Mouse (Mus musculus): Measurements from ENCODE around the gene Rnf208. TPM values are rescaled to one million over a fixed set of nuclear protein-coding genes. Genes with fewer than 3 reads are reported as not detected.

Rnf208 gene
- total and polyA plus RNA-seq, 2 experiments from 2014 or later: 77.6 to 205 TPM

DNA sequence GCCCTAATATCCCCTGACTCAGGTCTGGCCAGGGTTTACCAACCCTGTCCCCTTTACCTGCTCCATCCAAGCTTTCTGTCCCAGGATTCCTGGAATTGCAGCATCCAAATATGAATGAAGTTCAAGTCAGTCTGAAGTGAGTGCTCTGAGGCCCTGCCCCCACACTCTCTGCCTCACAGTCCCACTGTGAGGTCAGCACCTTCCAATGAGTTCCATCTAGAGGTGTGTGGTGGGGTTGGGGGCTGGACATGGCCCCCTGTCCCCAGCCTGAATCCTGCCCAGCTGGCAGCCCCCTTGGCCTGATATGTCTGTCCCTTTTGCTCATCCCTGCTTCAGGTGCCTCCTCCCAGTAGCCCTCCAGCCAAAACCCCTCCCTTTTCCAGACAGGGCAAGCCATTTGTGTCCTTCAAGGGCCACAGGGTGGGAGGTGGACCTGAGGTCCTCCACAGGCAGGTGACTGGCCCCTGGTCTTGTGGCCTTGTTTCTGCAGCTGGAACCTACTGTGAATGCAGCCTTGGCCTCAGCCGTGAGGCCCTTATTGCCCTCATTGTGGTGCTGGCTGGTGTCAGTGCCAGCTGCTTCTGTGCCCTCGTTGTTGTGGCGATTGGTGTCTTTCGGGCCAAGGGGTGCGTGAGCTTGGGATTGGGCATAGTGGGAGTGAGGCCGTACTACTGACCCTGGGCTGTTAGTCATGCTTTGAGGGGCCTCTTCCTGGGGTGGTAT is 46.0 kb downstream of the Rnf208 start, which contains the start of gene Tmem210:
Tmem210 (plus strand) TSS at position 219 of the 723 bp plus-strand sequence.
- peaks cover 8% of the 10 kb centered on the region; the same call in 1 of the 2 replicates for H3K4me1 ChIP-seq (ENCODE audit: insufficient read depth)
- no peaks in the 10 kb centered on the region for H3K9me3 ChIP-seq (ENCODE audit: low read length)
- H3K9ac ChIP-seq: no peak within 1 kb of the TSS
- ATAC-seq (no peak), DNase-seq (no peak)
- H3K36me3 ChIP-seq (ENCODE audit: insufficient read depth): peaks cover 28% of the 10 kb centered on the region
- no peak within 1 kb of the TSS for H3K27ac ChIP-seq (ENCODE audit: low read depth, low read length)
- no peak within 1 kb of the TSS for H3K4me3 ChIP-seq (ENCODE audit: low read depth, low read length)
- no peak for TF ChIP-seq CTCF (IDR thresholded peaks at IDR 0.05; ENCODE audit: low read depth)
- H3K4me2 ChIP-seq (ENCODE audit: low read depth): no peak within 1 kb of the TSS
- WGBS: 81% methylated on average over 6 of the region's 6 CpGs
- peaks cover 33% of the 10 kb centered on the region for H3K27me3 ChIP-seq (ENCODE audit: insufficient read depth, low read length)

DNA sequence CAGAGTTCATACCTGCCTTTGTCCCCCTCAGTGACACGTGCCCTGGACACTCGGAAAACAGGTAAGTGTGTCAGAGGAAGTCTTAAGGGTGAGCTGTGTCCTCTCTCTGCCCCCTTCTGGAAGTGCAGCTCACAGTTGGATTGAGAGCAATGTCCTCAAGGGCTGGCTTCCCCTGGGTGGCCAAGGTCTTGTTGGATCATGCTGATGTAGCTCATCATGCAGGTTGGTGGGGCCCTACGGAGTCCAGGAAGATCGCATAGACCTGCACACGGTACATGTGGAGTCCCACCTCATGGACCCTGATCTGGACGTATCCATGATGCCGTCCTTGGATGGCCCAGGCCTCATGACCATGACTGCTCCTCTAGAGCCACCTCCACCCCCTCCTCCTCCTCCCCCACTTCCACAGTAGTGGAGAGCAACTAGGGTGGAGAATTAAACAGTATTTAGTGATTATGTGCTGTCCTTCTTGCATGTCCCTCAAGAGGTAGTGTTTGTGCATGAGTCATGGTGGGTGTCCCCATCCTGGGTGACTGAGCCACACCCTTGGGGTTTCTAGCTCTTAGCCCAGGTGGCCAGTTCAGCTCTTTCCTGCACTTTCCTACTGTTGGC is 46.8 kb downstream of the Rnf208 start:
- Histone ChIP-seq H3K36me3 (ENCODE audit: insufficient read depth) (peaks cover 25% of the 10 kb centered on the region), H3K27me3 (ENCODE audit: insufficient read depth, low read length) (peaks cover 37% of the 10 kb centered on the region)
- TF ChIP-seq CTCF (IDR thresholded peaks at IDR 0.05; ENCODE audit: low read depth): 0 out of 2 replicates have a peak, but pooled peaks have one; percentile 4

DNA sequence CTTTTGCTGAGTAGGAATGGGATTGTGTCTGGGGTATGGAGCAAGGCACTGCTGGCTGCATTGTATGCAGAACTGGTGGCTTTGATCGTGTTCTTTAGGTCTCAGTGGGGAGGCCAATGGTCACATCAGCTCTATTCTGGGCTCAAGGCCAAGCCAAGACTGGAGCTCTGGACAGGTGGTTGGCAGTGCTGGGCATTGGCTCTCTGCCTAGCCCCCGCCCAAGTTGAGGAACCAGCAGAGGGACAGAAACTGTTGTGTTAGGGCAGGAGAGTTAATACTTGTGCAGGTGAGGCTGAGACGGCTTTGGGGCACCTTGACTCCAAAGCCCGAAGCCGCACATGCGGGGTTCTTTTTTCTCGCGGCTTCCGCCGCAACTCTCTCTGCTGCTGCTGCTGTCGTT is 47.6 kb downstream of the Rnf208 start, which contains the start of gene Lrrc26:
Lrrc26 (plus strand) TSS at position 265 of the 400 bp plus-strand sequence.
- Histone ChIP-seq H3K9me3 (ENCODE audit: low read length) (no peaks in the 10 kb centered on the region), H3K27ac (ENCODE audit: low read depth, low read length) (no peak within 1 kb of the TSS), H3K4me2 (ENCODE audit: low read depth) (peak within 1 kb of the TSS; percentile 60), H3K9ac (peak within 1 kb of the TSS; percentile 48), H3K4me1 (ENCODE audit: insufficient read depth) (peaks cover 8% of the 10 kb centered on the region; the same call in 1 of the 2 replicates), H3K4me3 (ENCODE audit: low read depth, low read length) (peak within 1 kb of the TSS; percentile 28), H3K27me3 (ENCODE audit: insufficient read depth, low read length) (peaks cover 39% of the 10 kb centered on the region), H3K36me3 (ENCODE audit: insufficient read depth) (peaks cover 23% of the 10 kb centered on the region)
- no peak for TF ChIP-seq CTCF (IDR thresholded peaks at IDR 0.05; ENCODE audit: low read depth)
- DNase-seq (no peak), ATAC-seq (no peak)
- WGBS: 7% methylated on average over 11 of the region's 11 CpGs

More for the DNA sequence above, 46.8 kb downstream of the Rnf208 start:
- peaks cover 8% of the 10 kb centered on the region; the same call in 1 of the 2 replicates for H3K4me1 ChIP-seq (ENCODE audit: insufficient read depth)
- WGBS: 86% methylated on average over 7 of the region's 7 CpGs
- H3K9me3 ChIP-seq (ENCODE audit: low read length): no peaks in the 10 kb centered on the region
- no peak overlapping the region for H3K4me2 ChIP-seq (ENCODE audit: low read depth)
- DNase-seq (no peak), ATAC-seq (no peak)
- no peak overlapping the region for H3K4me3 ChIP-seq (ENCODE audit: low read depth, low read length)
- no peak overlapping the region for H3K9ac ChIP-seq
- no peak overlapping the region for H3K27ac ChIP-seq (ENCODE audit: low read depth, low read length)

DNA sequence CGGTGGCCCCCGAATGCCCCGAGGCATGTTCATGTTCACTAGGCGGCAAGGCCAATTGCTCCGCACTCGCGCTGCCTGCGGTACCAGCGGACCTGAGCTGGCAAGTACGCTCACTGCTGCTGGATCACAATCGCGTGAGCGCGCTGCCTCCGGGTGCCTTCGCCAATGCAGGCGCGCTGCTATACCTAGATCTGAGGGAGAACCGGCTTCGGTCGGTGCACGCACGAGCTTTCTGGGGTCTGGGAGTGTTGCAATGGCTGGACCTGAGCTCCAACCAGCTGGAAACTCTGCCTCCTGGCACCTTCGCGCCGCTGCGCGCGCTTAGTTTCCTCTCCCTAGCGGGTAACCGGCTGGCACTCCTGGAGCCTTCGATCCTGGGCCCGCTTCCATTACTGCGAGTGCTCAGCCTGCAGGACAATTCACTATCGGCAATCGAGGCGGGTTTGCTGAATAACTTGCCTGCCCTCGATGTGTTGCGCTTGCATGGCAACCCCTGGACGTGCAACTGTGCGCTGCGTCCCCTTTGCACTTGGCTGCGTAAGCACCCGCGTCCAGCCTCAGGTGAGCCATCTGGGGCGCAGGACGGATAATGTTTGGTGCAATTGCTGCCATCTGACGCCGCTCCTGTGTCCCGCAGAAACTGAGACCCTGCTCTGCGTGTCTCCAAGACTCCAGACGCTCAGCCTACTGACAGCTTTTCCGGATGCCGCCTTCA is 48.2 kb downstream of the Rnf208 start:
- H3K36me3 ChIP-seq (ENCODE audit: insufficient read depth): peaks cover 22% of the 10 kb centered on the region
- no peak for TF ChIP-seq CTCF (IDR thresholded peaks at IDR 0.05; ENCODE audit: low read depth)
- no peak overlapping the region for H3K27ac ChIP-seq (ENCODE audit: low read depth, low read length)
- H3K9ac ChIP-seq: peak overlapping the region; percentile 48
- ATAC-seq: peak; percentile 58
- H3K9me3 ChIP-seq (ENCODE audit: low read length): no peaks in the 10 kb centered on the region
- peak; percentile 78 for DNase-seq
- H3K4me2 ChIP-seq (ENCODE audit: low read depth): peak overlapping the region; percentile 60
- peak overlapping the region; percentile 28 for H3K4me3 ChIP-seq (ENCODE audit: low read depth, low read length)
- 1% methylated on average over 54 of the region's 54 CpGs for WGBS
- H3K27me3 ChIP-seq (ENCODE audit: insufficient read depth, low read length): peaks cover 39% of the 10 kb centered on the region
- peaks cover 8% of the 10 kb centered on the region; the same call in 1 of the 2 replicates for H3K4me1 ChIP-seq (ENCODE audit: insufficient read depth)

DNA sequence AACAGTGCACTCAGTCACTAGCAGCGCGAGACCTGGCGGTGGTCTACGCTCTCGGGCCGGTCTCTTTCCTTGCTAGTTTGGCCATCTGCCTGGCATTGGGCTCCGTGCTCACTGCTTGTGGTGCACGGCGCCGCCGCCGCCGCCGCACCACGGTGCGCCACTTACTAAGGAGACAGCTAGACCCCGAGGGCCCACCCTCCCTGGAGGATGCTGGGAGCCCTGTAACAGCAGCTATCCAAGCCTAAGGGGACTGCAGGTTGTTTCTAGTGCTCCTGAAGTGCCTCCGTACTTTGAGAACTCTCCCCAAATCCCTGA is 48.7 kb downstream of the Rnf208 start:
- H3K27ac ChIP-seq (ENCODE audit: low read depth, low read length): no peak overlapping the region
- H3K4me3 ChIP-seq (ENCODE audit: low read depth, low read length): peak overlapping the region; percentile 28
- WGBS: under 1% methylated on average over 18 of the region's 18 CpGs
- peaks cover 39% of the 10 kb centered on the region for H3K27me3 ChIP-seq (ENCODE audit: insufficient read depth, low read length)
- no peak for TF ChIP-seq CTCF (IDR thresholded peaks at IDR 0.05; ENCODE audit: low read depth)
- peaks cover 22% of the 10 kb centered on the region for H3K36me3 ChIP-seq (ENCODE audit: insufficient read depth)
- peak overlapping the region; percentile 60 for H3K4me2 ChIP-seq (ENCODE audit: low read depth)
- peak overlapping the region; percentile 48; the same call in 1 of the 2 replicates for H3K9ac ChIP-seq
- H3K9me3 ChIP-seq (ENCODE audit: low read length): no peaks in the 10 kb centered on the region
- H3K4me1 ChIP-seq (ENCODE audit: insufficient read depth): peaks cover 8% of the 10 kb centered on the region; the same call in 1 of the 2 replicates
- DNase-seq (peak; percentile 66), ATAC-seq (peak; percentile 57)

DNA sequence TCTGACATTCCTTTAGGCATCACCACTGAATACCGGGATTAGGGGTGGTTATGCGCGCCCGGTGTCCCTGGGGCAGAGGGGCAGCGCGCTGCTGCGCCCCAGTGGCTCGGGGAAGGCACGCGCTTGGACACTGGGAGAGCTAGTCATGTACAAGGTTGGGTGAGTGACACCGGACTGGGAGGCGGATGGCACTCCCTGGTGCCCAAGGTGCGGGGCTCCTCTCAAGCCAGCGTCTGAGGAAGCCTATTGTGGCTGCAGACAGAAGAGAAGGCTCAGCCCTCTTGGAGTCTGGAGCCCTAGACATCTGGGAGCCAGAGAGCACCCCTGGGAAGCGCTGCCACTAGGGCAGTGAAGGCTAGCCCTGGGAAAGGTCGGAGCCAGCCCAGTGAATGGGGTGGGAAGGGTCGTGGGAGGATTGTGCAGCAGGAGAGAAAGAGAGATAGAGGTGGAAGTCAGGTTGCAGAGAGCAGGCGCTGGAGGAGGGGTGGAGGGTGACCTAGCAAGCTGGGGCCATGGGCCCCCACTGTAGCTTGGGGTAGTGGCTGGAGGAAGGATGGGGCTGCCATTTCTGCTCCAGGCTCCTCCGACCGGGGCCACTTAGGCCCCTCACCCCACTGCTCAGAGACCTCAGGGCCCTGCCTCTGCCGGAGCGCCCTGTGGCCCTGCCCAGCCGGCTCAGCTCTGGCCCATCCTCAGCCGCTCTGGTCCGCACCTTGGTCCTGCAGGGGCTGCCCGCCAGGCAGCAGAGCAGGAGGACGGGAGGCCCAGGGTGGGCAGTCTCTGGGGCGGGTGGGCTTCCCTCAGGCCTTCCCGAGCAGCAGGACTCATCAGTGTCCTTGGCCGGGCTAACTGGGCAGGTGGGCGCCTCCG is 49.4 kb downstream of the Rnf208 start:
- Histone ChIP-seq H3K36me3 (ENCODE audit: insufficient read depth) (peaks cover 26% of the 10 kb centered on the region), H3K4me3 (ENCODE audit: low read depth, low read length) (0 out of 2 replicates have a peak overlapping the region, but pooled peaks have one; percentile 28), H3K4me1 (ENCODE audit: insufficient read depth) (peaks cover 8% of the 10 kb centered on the region; the same call in 1 of the 2 replicates), H3K9me3 (ENCODE audit: low read length) (no peaks in the 10 kb centered on the region), H3K9ac (peak overlapping the region; percentile 48; the same call in 1 of the 2 replicates), H3K27me3 (ENCODE audit: insufficient read depth, low read length) (peaks cover 39% of the 10 kb centered on the region), H3K4me2 (ENCODE audit: low read depth) (peak overlapping the region; percentile 60), H3K27ac (ENCODE audit: low read depth, low read length) (no peak overlapping the region)
- TF ChIP-seq CTCF (IDR thresholded peaks at IDR 0.05; ENCODE audit: low read depth): no peak
- 6% methylated on average over 32 of the region's 32 CpGs for WGBS
- DNase-seq: no peak
- ATAC-seq: peak; percentile 0; the same call in 1 of the 2 replicates
